Mouse (Mus musculus): Measurements from ENCODE around the gene Cry2. TPM values are rescaled to one million over a fixed set of nuclear protein-coding genes. Genes with fewer than 3 reads are reported as not detected.
A peak's percentile ranks its signal among the peaks of the same experiment; 100 is the strongest.

The Cry2 gene
- polyA plus RNA-seq, 1 experiment from 2014 or later: 25.7 TPM

GRCm38 (mm10) chr2:92459921-92460707 is 26.3 kb upstream of the Cry2 start, which contains the start of gene Slc35c1:
Slc35c1 (minus strand) TSS chr2:92460538.
- no peaks in the 10 kb centered on the region for H3K36me3 ChIP-seq
- peak; percentile 17; the same call in 1 of the 2 replicates for ATAC-seq (ENCODE audit: borderline replicate concordance, extremely low read depth, low FRiP score, low TSS enrichment)
- H3K9ac ChIP-seq: peak within 1 kb of the TSS; percentile 57
- peak within 1 kb of the TSS; percentile 71 for H3K4me3 ChIP-seq
- peak within 1 kb of the TSS; percentile 94 for H3K4me2 ChIP-seq
- peaks cover 35% of the 10 kb centered on the region for H3K4me1 ChIP-seq
- WGBS: 2% methylated on average over 34 of the region's 34 CpGs
- peaks cover 15% of the 10 kb centered on the region for H3K27me3 ChIP-seq
- H3K9me3 ChIP-seq: no peaks in the 10 kb centered on the region
- H3K27ac ChIP-seq: peak within 1 kb of the TSS; percentile 46; the same call in 1 of the 2 replicates

- peak overlapping the region; percentile 94 for H3K4me2 ChIP-seq
- peaks cover 35% of the 10 kb centered on the region for H3K4me1 ChIP-seq
- under 1% methylated on average over 48 of the region's 55 CpGs for WGBS
- no peaks in the 10 kb centered on the region for H3K9me3 ChIP-seq
- H3K4me3 ChIP-seq: peak overlapping the region; percentile 71
- H3K27ac ChIP-seq: peak overlapping the region; percentile 46; the same call in 1 of the 2 replicates
- H3K36me3 ChIP-seq: peaks cover 2% of the 10 kb centered on the region
- peak; percentile 80 for ATAC-seq (ENCODE audit: borderline replicate concordance, extremely low read depth, low FRiP score, low TSS enrichment)
- peak overlapping the region; percentile 57 for H3K9ac ChIP-seq
- peaks cover 15% of the 10 kb centered on the region for H3K27me3 ChIP-seq
Observed at GRCm38 (mm10) chr2:92459141-92459920, 25.5 kb upstream of the Cry2 start.

GRCm38 (mm10) chr2:92458481-92458880 is 24.6 kb upstream of the Cry2 start:
- Histone ChIP-seq H3K4me2 (peak overlapping the region; percentile 94), H3K9ac (peak overlapping the region; percentile 57; the same call in 1 of the 2 replicates), H3K27me3 (peaks cover 15% of the 10 kb centered on the region), H3K4me1 (peaks cover 35% of the 10 kb centered on the region), H3K4me3 (peak overlapping the region; percentile 71), H3K9me3 (no peaks in the 10 kb centered on the region), H3K27ac (no peak overlapping the region), H3K36me3 (peaks cover 10% of the 10 kb centered on the region)
- WGBS: 44% methylated on average over 13 of the region's 13 CpGs
- ATAC-seq (ENCODE audit: borderline replicate concordance, extremely low read depth, low FRiP score, low TSS enrichment): no peak

- H3K9me3 ChIP-seq: no peaks in the 10 kb centered on the region
- H3K27me3 ChIP-seq: peaks cover 15% of the 10 kb centered on the region
- no peak overlapping the region for H3K9ac ChIP-seq
- peaks cover 18% of the 10 kb centered on the region for H3K36me3 ChIP-seq
- H3K4me1 ChIP-seq: peaks cover 35% of the 10 kb centered on the region
- H3K4me2 ChIP-seq: peak overlapping the region; percentile 20; the same call in 1 of the 2 replicates
- no peak overlapping the region for H3K27ac ChIP-seq
- no peak overlapping the region for H3K4me3 ChIP-seq
- WGBS: 55% methylated on average over 8 of the region's 8 CpGs
- ATAC-seq (ENCODE audit: borderline replicate concordance, extremely low read depth, low FRiP score, low TSS enrichment): no peak
Observed at GRCm38 (mm10) chr2:92456970-92457530, 23.2 kb upstream of the Cry2 start.

GRCm38 (mm10) chr2:92455704-92456103 is 21.9 kb upstream of the Cry2 start:
- peaks cover 6% of the 10 kb centered on the region; the same call in 1 of the 2 replicates for H3K27me3 ChIP-seq
- WGBS: 27% methylated on average over 2 of the region's 3 CpGs
- peaks cover 18% of the 10 kb centered on the region for H3K36me3 ChIP-seq
- H3K4me3 ChIP-seq: no peak overlapping the region
- H3K4me1 ChIP-seq: peaks cover 35% of the 10 kb centered on the region
- no peak overlapping the region for H3K4me2 ChIP-seq
- H3K9ac ChIP-seq: no peak overlapping the region
- H3K27ac ChIP-seq: no peak overlapping the region
- H3K9me3 ChIP-seq: no peaks in the 10 kb centered on the region
- ATAC-seq (ENCODE audit: borderline replicate concordance, extremely low read depth, low FRiP score, low TSS enrichment): no peak

GRCm38 (mm10) chr2:92454166-92454565 is 20.3 kb upstream of the Cry2 start:
- H3K9me3 ChIP-seq: no peaks in the 10 kb centered on the region

GRCm38 (mm10) chr2:92451126-92451525 is 17.3 kb upstream of the Cry2 start:
- Histone ChIP-seq H3K4me2 (no peak overlapping the region), H3K36me3 (peaks cover 18% of the 10 kb centered on the region), H3K9ac (no peak overlapping the region), H3K27ac (no peak overlapping the region), H3K27me3 (no peaks in the 10 kb centered on the region), H3K4me1 (peaks cover 4% of the 10 kb centered on the region; the same call in 1 of the 2 replicates), H3K9me3 (no peaks in the 10 kb centered on the region), H3K4me3 (no peak overlapping the region)
- no peak for ATAC-seq (ENCODE audit: borderline replicate concordance, extremely low read depth, low FRiP score, low TSS enrichment)
- 90% methylated on average over 3 of the region's 3 CpGs for WGBS

More at GRCm38 (mm10) chr2:92454166-92454565, 20.3 kb upstream of the Cry2 start:
- no peak overlapping the region for H3K9ac ChIP-seq
- no peaks in the 10 kb centered on the region for H3K27me3 ChIP-seq
- H3K36me3 ChIP-seq: peaks cover 18% of the 10 kb centered on the region
- no peak for ATAC-seq (ENCODE audit: borderline replicate concordance, extremely low read depth, low FRiP score, low TSS enrichment)
- peaks cover 28% of the 10 kb centered on the region for H3K4me1 ChIP-seq
- 88% methylated on average over 11 of the region's 11 CpGs for WGBS
- no peak overlapping the region for H3K4me3 ChIP-seq
- no peak overlapping the region for H3K4me2 ChIP-seq
- H3K27ac ChIP-seq: no peak overlapping the region

- Histone ChIP-seq H3K27me3 (no peaks in the 10 kb centered on the region), H3K9ac (no peak overlapping the region), H3K4me1 (peaks cover 5% of the 10 kb centered on the region; the same call in 1 of the 2 replicates), H3K36me3 (no peaks in the 10 kb centered on the region), H3K9me3 (no peaks in the 10 kb centered on the region), H3K4me3 (no peak overlapping the region), H3K4me2 (no peak overlapping the region), H3K27ac (no peak overlapping the region)
- no peak for ATAC-seq (ENCODE audit: borderline replicate concordance, extremely low read depth, low FRiP score, low TSS enrichment)
- WGBS: 69% methylated on average over 7 of the region's 7 CpGs
Observed at GRCm38 (mm10) chr2:92447121-92447740, 13.4 kb upstream of the Cry2 start.

GRCm38 (mm10) chr2:92446656-92447055 is 12.8 kb upstream of the Cry2 start:
- Histone ChIP-seq H3K4me1 (peaks cover 5% of the 10 kb centered on the region; the same call in 1 of the 2 replicates), H3K9ac (no peak overlapping the region), H3K9me3 (no peaks in the 10 kb centered on the region), H3K4me2 (no peak overlapping the region), H3K4me3 (no peak overlapping the region), H3K27me3 (no peaks in the 10 kb centered on the region), H3K36me3 (no peaks in the 10 kb centered on the region), H3K27ac (no peak overlapping the region)
- 67% methylated on average over 8 of the region's 8 CpGs for WGBS
- ATAC-seq (ENCODE audit: borderline replicate concordance, extremely low read depth, low FRiP score, low TSS enrichment): no peak

- Histone ChIP-seq H3K27ac (no peak overlapping the region), H3K27me3 (no peaks in the 10 kb centered on the region), H3K9ac (no peak overlapping the region), H3K4me1 (peaks cover 5% of the 10 kb centered on the region; the same call in 1 of the 2 replicates), H3K36me3 (no peaks in the 10 kb centered on the region), H3K4me2 (no peak overlapping the region), H3K9me3 (no peaks in the 10 kb centered on the region), H3K4me3 (no peak overlapping the region)
- no peak for ATAC-seq (ENCODE audit: borderline replicate concordance, extremely low read depth, low FRiP score, low TSS enrichment)
- 44% methylated on average over 9 of the region's 9 CpGs for WGBS
Observed at GRCm38 (mm10) chr2:92445890-92446289, 12.0 kb upstream of the Cry2 start.

- H3K9me3 ChIP-seq: no peaks in the 10 kb centered on the region
- H3K4me2 ChIP-seq: no peak overlapping the region
- H3K4me1 ChIP-seq: peaks cover 5% of the 10 kb centered on the region; the same call in 1 of the 2 replicates
- no peak overlapping the region for H3K4me3 ChIP-seq
- H3K27ac ChIP-seq: no peak overlapping the region
- H3K9ac ChIP-seq: no peak overlapping the region
- no peak for ATAC-seq (ENCODE audit: borderline replicate concordance, extremely low read depth, low FRiP score, low TSS enrichment)
- WGBS: 20% methylated on average over 4 of the region's 4 CpGs
- H3K27me3 ChIP-seq: no peaks in the 10 kb centered on the region
- no peaks in the 10 kb centered on the region for H3K36me3 ChIP-seq
Observed at GRCm38 (mm10) chr2:92444376-92444775, 10.5 kb upstream of the Cry2 start.
